Mouse (Mus musculus) urinary bladder, postnatal 4 days (tissue): Measurements from ENCODE around the gene Gls.
A peak's percentile ranks its signal among the peaks of the same experiment; 100 is the strongest.

Experiments
- DNase-seq, 2 experiments: peaks; one replicate each; pipeline ENCODE4 v3.0.0; 2021 to 2022; ENCODE audit warnings: low spot score in 2 of 2

Gene Gls

GRCm38 (mm10) chr1:52233143-52233713 lies at the start of gene Gls:
Gls (minus strand) TSS chr1:52233232.
- DNase-seq, result peak; percentile 95 to 96

- no peak for DNase-seq
Observed at GRCm38 (mm10) chr1:52279831-52280595, 47.0 kb upstream of the Gls start.

- DNase-seq, result no peak
Observed at GRCm38 (mm10) chr1:52279331-52279730, 46.3 kb upstream of the Gls start.

- no peak for DNase-seq
Observed at GRCm38 (mm10) chr1:52278073-52278472, 45.0 kb upstream of the Gls start.

GRCm38 (mm10) chr1:52274210-52274609 lies 41.2 kb upstream of the Gls start:
- no peak for DNase-seq

- no peak for DNase-seq
Observed at GRCm38 (mm10) chr1:52272018-52272678, 39.1 kb upstream of the Gls start.

GRCm38 (mm10) chr1:52270354-52270753 lies 37.3 kb upstream of the Gls start:
- DNase-seq, result no peak

GRCm38 (mm10) chr1:52269596-52269995 lies 36.6 kb upstream of the Gls start:
- no peak for DNase-seq

- DNase-seq, result no peak
Observed at GRCm38 (mm10) chr1:52268006-52268405, 35.0 kb upstream of the Gls start.

GRCm38 (mm10) chr1:52267606-52268005 lies 34.6 kb upstream of the Gls start:
- no peak for DNase-seq

GRCm38 (mm10) chr1:52265886-52266516 lies 33.0 kb upstream of the Gls start:
- no peak for DNase-seq

- no peak for DNase-seq
Observed at GRCm38 (mm10) chr1:52264290-52264689, 31.3 kb upstream of the Gls start.

- DNase-seq, result no peak
Observed at GRCm38 (mm10) chr1:52260354-52261090, 27.5 kb upstream of the Gls start.

GRCm38 (mm10) chr1:52258006-52258749 lies 25.1 kb upstream of the Gls start:
- no peak for DNase-seq

GRCm38 (mm10) chr1:52256916-52257315 lies 23.9 kb upstream of the Gls start:
- no peak for DNase-seq

- DNase-seq, result no peak
Observed at GRCm38 (mm10) chr1:52256194-52256593, 23.2 kb upstream of the Gls start.

- DNase-seq, result no peak
Observed at GRCm38 (mm10) chr1:52254411-52254810, 21.4 kb upstream of the Gls start.

- DNase-seq, result no peak
Observed at GRCm38 (mm10) chr1:52253386-52253785, 20.4 kb upstream of the Gls start.

GRCm38 (mm10) chr1:52252447-52252846 lies 19.4 kb upstream of the Gls start:
- no peak for DNase-seq

- no peak for DNase-seq
Observed at GRCm38 (mm10) chr1:52251038-52251735, 18.2 kb upstream of the Gls start.
